Mouse (Mus musculus): Measurements from ENCODE around the gene Vps18. TPM values are rescaled to one million over a fixed set of nuclear protein-coding genes. Genes with fewer than 3 reads are reported as not detected.
A peak's percentile ranks its signal among the peaks of the same experiment; 100 is the strongest.

Gene Vps18
- polyA plus RNA-seq, 1 experiment from 2014 or later = 8.5 TPM

GRCm38 (mm10) chr2:119335535-119335934, 47.0 kb downstream of the Vps18 start:
- Histone ChIP-seq H3K4me3 (ENCODE audit: low read depth, low read length) (no peak overlapping the region), H3K9me3 (ENCODE audit: control insufficient read depth, low read length) (no peaks in the 10 kb centered on the region), H3K9ac (ENCODE audit: low read depth, low read length) (no peak overlapping the region), H3K27ac (ENCODE audit: low read depth, low read length) (no peak overlapping the region), H3K4me1 (replicated peaks; ENCODE audit: control insufficient read depth, insufficient read depth, low read length) (no peaks in the 10 kb centered on the region), H3K27me3 (ENCODE audit: control insufficient read depth, insufficient read depth, low read length) (peaks cover 12% of the 10 kb centered on the region), H3K36me3 (ENCODE audit: control insufficient read depth, insufficient read depth, low read length) (no peaks in the 10 kb centered on the region), H3K4me2 (replicated peaks; ENCODE audit: low read depth, low read length) (no peak overlapping the region)
- ATAC-seq (ENCODE audit: low FRiP score) (no peak), DNase-seq (ENCODE audit: low spot score) (no peak)
- WGBS = 90% methylated on average over 1 of the region's 1 CpGs

- Histone ChIP-seq H3K9me3 (ENCODE audit: control insufficient read depth, low read length) (no peaks in the 10 kb centered on the region), H3K4me1 (replicated peaks; ENCODE audit: control insufficient read depth, insufficient read depth, low read length) (no peaks in the 10 kb centered on the region), H3K9ac (ENCODE audit: low read depth, low read length) (no peak overlapping the region), H3K4me2 (replicated peaks; ENCODE audit: low read depth, low read length) (no peak overlapping the region), H3K4me3 (ENCODE audit: low read depth, low read length) (no peak overlapping the region), H3K36me3 (ENCODE audit: control insufficient read depth, insufficient read depth, low read length) (no peaks in the 10 kb centered on the region), H3K27me3 (ENCODE audit: control insufficient read depth, insufficient read depth, low read length) (peaks cover 8% of the 10 kb centered on the region), H3K27ac (ENCODE audit: low read depth, low read length) (no peak overlapping the region)
- 74% methylated on average over 2 of the region's 2 CpGs for WGBS
- DNase-seq (ENCODE audit: low spot score) (no peak), ATAC-seq (ENCODE audit: low FRiP score) (no peak)
Observed at GRCm38 (mm10) chr2:119336002-119336401, 47.5 kb downstream of the Vps18 start.

- Histone ChIP-seq H3K9ac (ENCODE audit: low read depth, low read length) (no peak overlapping the region), H3K9me3 (ENCODE audit: control insufficient read depth, low read length) (no peaks in the 10 kb centered on the region), H3K4me1 (replicated peaks; ENCODE audit: control insufficient read depth, insufficient read depth, low read length) (no peaks in the 10 kb centered on the region), H3K27ac (ENCODE audit: low read depth, low read length) (no peak overlapping the region), H3K27me3 (ENCODE audit: control insufficient read depth, insufficient read depth, low read length) (peaks cover 5% of the 10 kb centered on the region; the same call in 1 of the 2 replicates), H3K4me2 (replicated peaks; ENCODE audit: low read depth, low read length) (no peak overlapping the region), H3K36me3 (ENCODE audit: control insufficient read depth, insufficient read depth, low read length) (no peaks in the 10 kb centered on the region), H3K4me3 (ENCODE audit: low read depth, low read length) (no peak overlapping the region)
- DNase-seq (ENCODE audit: low spot score) (no peak), ATAC-seq (ENCODE audit: low FRiP score) (no peak)
- WGBS = 67% methylated on average over 10 of the region's 10 CpGs
Observed at GRCm38 (mm10) chr2:119336470-119336869, 47.9 kb downstream of the Vps18 start.

- peak; percentile 84 for ATAC-seq (ENCODE audit: low FRiP score)
- peak overlapping the region; percentile 82 for H3K4me2 ChIP-seq (replicated peaks; ENCODE audit: low read depth, low read length)
- no peaks in the 10 kb centered on the region for H3K9me3 ChIP-seq (ENCODE audit: control insufficient read depth, low read length)
- H3K9ac ChIP-seq (ENCODE audit: low read depth, low read length) = peak overlapping the region; percentile 83
- peak overlapping the region; percentile 57 for H3K4me3 ChIP-seq (ENCODE audit: low read depth, low read length)
- 8% methylated on average over 58 of the region's 60 CpGs for WGBS
- peak; percentile 94 for DNase-seq (ENCODE audit: low spot score)
- no peaks in the 10 kb centered on the region; the same call in 1 of the 2 replicates for H3K27me3 ChIP-seq (ENCODE audit: control insufficient read depth, insufficient read depth, low read length)
- no peaks in the 10 kb centered on the region for H3K36me3 ChIP-seq (ENCODE audit: control insufficient read depth, insufficient read depth, low read length)
- H3K4me1 ChIP-seq (replicated peaks; ENCODE audit: control insufficient read depth, insufficient read depth, low read length) = no peaks in the 10 kb centered on the region
- H3K27ac ChIP-seq (ENCODE audit: low read depth, low read length) = peak overlapping the region; percentile 71
Observed at GRCm38 (mm10) chr2:119337425-119338265, 49.1 kb downstream of the Vps18 start.

- ATAC-seq (ENCODE audit: low FRiP score) (no peak), DNase-seq (ENCODE audit: low spot score) (no peak)
- Histone ChIP-seq H3K36me3 (ENCODE audit: control insufficient read depth, insufficient read depth, low read length) (no peaks in the 10 kb centered on the region), H3K4me3 (ENCODE audit: low read depth, low read length) (no peak overlapping the region), H3K9me3 (ENCODE audit: control insufficient read depth, low read length) (no peaks in the 10 kb centered on the region), H3K4me2 (replicated peaks; ENCODE audit: low read depth, low read length) (no peak overlapping the region), H3K4me1 (replicated peaks; ENCODE audit: control insufficient read depth, insufficient read depth, low read length) (no peaks in the 10 kb centered on the region), H3K27me3 (ENCODE audit: control insufficient read depth, insufficient read depth, low read length) (no peaks in the 10 kb centered on the region), H3K9ac (ENCODE audit: low read depth, low read length) (no peak overlapping the region), H3K27ac (ENCODE audit: low read depth, low read length) (no peak overlapping the region)
- WGBS = 47% methylated on average over 6 of the region's 6 CpGs
Observed at GRCm38 (mm10) chr2:119344537-119345138, 56.1 kb downstream of the Vps18 start.

Other genes with a start within 250 kb of the Vps18 start
- gene Knl1, start 241.6 kb upstream of the Vps18 start, polyA plus RNA-seq (2014; fragmentation: Nextera tagmentation; extraction: Ambion mirVana) = 37.2 and 47.9 TPM in 2 replicates
- 48.1 and 57.9 TPM in 2 replicates for gene Rad51, start 175.9 kb upstream of the Vps18 start, polyA plus RNA-seq (2014; fragmentation: Nextera tagmentation; extraction: Ambion mirVana)
- gene Rmdn3, start 131.7 kb upstream of the Vps18 start, polyA plus RNA-seq (2014; fragmentation: Nextera tagmentation; extraction: Ambion mirVana) = 43.6 and 45.7 TPM in 2 replicates
- 4.9 and 5.4 TPM in 2 replicates for gene Gchfr, start 121.0 kb upstream of the Vps18 start, polyA plus RNA-seq (2014; fragmentation: Nextera tagmentation; extraction: Ambion mirVana)
- 0.32 and 0.33 TPM in 2 replicates for gene Gm14137, start 114.2 kb upstream of the Vps18 start, polyA plus RNA-seq (2014; fragmentation: Nextera tagmentation; extraction: Ambion mirVana)
- 42.9 and 46.2 TPM in 2 replicates for gene Zfyve19, start 80.1 kb upstream of the Vps18 start, polyA plus RNA-seq (2014; fragmentation: Nextera tagmentation; extraction: Ambion mirVana)
- 22.0 and 22.2 TPM in 2 replicates for gene Dnajc17, start 79.9 kb upstream of the Vps18 start, polyA plus RNA-seq (2014; fragmentation: Nextera tagmentation; extraction: Ambion mirVana)
- 0.23 TPM in 1 of 2 replicates, not detected in the other for gene Ppp1r14d, start 58.8 kb upstream of the Vps18 start, polyA plus RNA-seq (2014; fragmentation: Nextera tagmentation; extraction: Ambion mirVana)
- 4.1 and 4.6 TPM in 2 replicates for gene Spint1, start 51.4 kb upstream of the Vps18 start, polyA plus RNA-seq (2014; fragmentation: Nextera tagmentation; extraction: Ambion mirVana)
- 3.1 and 3.5 TPM in 2 replicates for gene Rhov, start 17.5 kb upstream of the Vps18 start, polyA plus RNA-seq (2014; fragmentation: Nextera tagmentation; extraction: Ambion mirVana)
- gene Dll4, start 37.0 kb downstream of the Vps18 start, polyA plus RNA-seq (2014; fragmentation: Nextera tagmentation; extraction: Ambion mirVana) = 2.7 and 2.9 TPM in 2 replicates
- gene Chac1, start 62.5 kb downstream of the Vps18 start, polyA plus RNA-seq (2014; fragmentation: Nextera tagmentation; extraction: Ambion mirVana) = 0.46 and 1.4 TPM in 2 replicates
- gene Ino80, start 188.9 kb downstream of the Vps18 start, polyA plus RNA-seq (2014; fragmentation: Nextera tagmentation; extraction: Ambion mirVana) = 3.7 and 5.6 TPM in 2 replicates

All from hindbrain, embryonic 11.5 days (tissue).